Mouse (Mus musculus) limb, embryonic 14.5 days (tissue): ENCODE data around the gene Baz2a. TPM values are rescaled to one million over a fixed set of nuclear protein-coding genes. Genes with fewer than 3 reads are reported as not detected.
"Not testable (repeated sequence)": the region's sequence is repeated elsewhere in the genome, so short reads cannot be mapped to it uniquely, and the experiment has no call there.

Experiments used
- ATAC-seq: fragments of 200-750 bp; cut with Nextera tagmentation; 2 replicates; pipeline ENCODE4 v1.8.0; 2017; ENCODE audit warnings: low read depth, moderate number of reproducible peaks, moderate TSS enrichment; ENCODE audit not compliant: low FRiP score
- DNase-seq: peaks from one replicate; pipeline ENCODE4 v3.0.0-alpha.2; 2015; ENCODE audit warnings: low spot score
- H3K27ac ChIP-seq: fragments of 300-500 bp; sonication (generic); replicated peaks from 2 replicates; pipeline ENCODE4 v1.5.1; 2014; ENCODE audit warnings: low read depth, mild to moderate bottlenecking, low read length, moderate library complexity, mixed read lengths
- H3K27me3 ChIP-seq: fragments of 300-500 bp; sonication (generic); 2 replicates; pipeline ENCODE4 v1.6.1; 2014; ENCODE audit warnings: low read length, mixed read lengths; ENCODE audit not compliant: control insufficient read depth, insufficient read depth
- H3K36me3 ChIP-seq: fragments of 300-500 bp; sonication (generic); 2 replicates; pipeline ENCODE4 v1.6.1; 2014; ENCODE audit warnings: mild to moderate bottlenecking, low read length, moderate library complexity, mixed read lengths; ENCODE audit not compliant: control insufficient read depth, insufficient read depth
- H3K4me1 ChIP-seq: fragments of 300-500 bp; sonication (generic); 2 replicates; pipeline ENCODE4 v1.6.1; 2014; ENCODE audit warnings: antibody characterized with exemption, low read length, mixed read lengths; ENCODE audit not compliant: control insufficient read depth, insufficient read depth
- H3K4me2 ChIP-seq: fragments of 300-500 bp; sonication (generic); replicated peaks from 2 replicates; pipeline ENCODE4 v1.6.1; 2014; ENCODE audit warnings: low read depth, mild to moderate bottlenecking, low read length, moderate library complexity; ENCODE audit not compliant: severe bottlenecking
- H3K4me3 ChIP-seq: fragments of 300-500 bp; sonication (generic); replicated peaks from 2 replicates; pipeline ENCODE4 v1.5.1; 2014; ENCODE audit warnings: low read length
- H3K9ac ChIP-seq: fragments of 300-500 bp; sonication (generic); 2 replicates; pipeline ENCODE4 v1.6.1; 2014; ENCODE audit warnings: mild to moderate bottlenecking, low read depth, low read length, moderate library complexity; ENCODE audit not compliant: severe bottlenecking
- H3K9me3 ChIP-seq: fragments of 300-500 bp; sonication (generic); 2 replicates; pipeline ENCODE4 v1.6.1; 2016; ENCODE audit warnings: low read length; ENCODE audit not compliant: control insufficient read depth
- POLR2A ChIP-seq: fragments of 200-500 bp; IDR thresholded peaks from 2 replicates; pipeline ENCODE4 v1.8.0; 2012; ENCODE audit warnings: inconsistent platforms, mild to moderate bottlenecking, moderate library complexity, borderline replicate concordance; ENCODE audit not compliant: insufficient read depth, insufficient read length; ENCODE audit errors: extremely low read depth
- WGBS: fragments of 180-500 bp; shearing (Covaris S2); extraction: QIAGEN DNeasy Blood & Tissue Kit; methylation state at CpG from one replicate; pipeline ENCODE4 v1.1.7; 2014; 5-methylcytosine and 5-hydroxymethylcytosine counted together
- polyA plus RNA-seq, 2 experiments: library from polyadenylated mRNA; depleted of rRNA in 1 of 2; stranded (reverse) in 1 of 2; unstranded in 1 of 2; fragments of >200 nt; fragmentation: Nextera tagmentation in 1 of 2; extraction: Ambion mirVana in 1 of 2; gene quantifications; 2 replicates each; pipeline versions ENCODE4 v1.2.1 to v1.2.3; 2012 to 2014

The Baz2a gene
- polyA plus RNA-seq, 2 experiments: 17.5 to 28.3 TPM

- peaks cover 7% of the 10 kb centered on the region for H3K4me1 ChIP-seq
- peak; percentile 99 for ATAC-seq
- TF ChIP-seq POLR2A: peak; percentile 92; the same call in 1 of the 2 replicates
- H3K4me3 ChIP-seq: peak within 1 kb of the TSS; percentile 98
- peaks cover 39% of the 10 kb centered on the region for H3K36me3 ChIP-seq
- H3K9ac ChIP-seq: peak within 1 kb of the TSS; percentile 96
- peak; percentile 100 for DNase-seq
- no peaks in the 10 kb centered on the region for H3K27me3 ChIP-seq
- under 1% methylated on average over 30 of the region's 34 CpGs for WGBS
- peak within 1 kb of the TSS; percentile 94 for H3K4me2 ChIP-seq
- H3K9me3 ChIP-seq: no peaks in the 10 kb centered on the region
- H3K27ac ChIP-seq: peak within 1 kb of the TSS; percentile 82
Measured at GRCm38 (mm10) chr10:128082880-128083421, 8.4 kb upstream of the Baz2a start, which contains the start of gene Atp5b. TSS of gene Atp5b (plus strand) at chr10:128083273.

- Histone ChIP-seq H3K4me3 (peak overlapping the region; percentile 98), H3K9me3 (no peaks in the 10 kb centered on the region), H3K4me2 (peak overlapping the region; percentile 94), H3K27me3 (no peaks in the 10 kb centered on the region), H3K27ac (peak overlapping the region; percentile 82), H3K4me1 (peaks cover 7% of the 10 kb centered on the region), H3K9ac (peak overlapping the region; percentile 96), H3K36me3 (peaks cover 46% of the 10 kb centered on the region)
- WGBS: under 1% methylated on average over 22 of the region's 22 CpGs
- ATAC-seq (no peak), DNase-seq (no peak)
- no peak for TF ChIP-seq POLR2A
Measured at GRCm38 (mm10) chr10:128083688-128084087, 7.7 kb upstream of the Baz2a start.

DNA sequence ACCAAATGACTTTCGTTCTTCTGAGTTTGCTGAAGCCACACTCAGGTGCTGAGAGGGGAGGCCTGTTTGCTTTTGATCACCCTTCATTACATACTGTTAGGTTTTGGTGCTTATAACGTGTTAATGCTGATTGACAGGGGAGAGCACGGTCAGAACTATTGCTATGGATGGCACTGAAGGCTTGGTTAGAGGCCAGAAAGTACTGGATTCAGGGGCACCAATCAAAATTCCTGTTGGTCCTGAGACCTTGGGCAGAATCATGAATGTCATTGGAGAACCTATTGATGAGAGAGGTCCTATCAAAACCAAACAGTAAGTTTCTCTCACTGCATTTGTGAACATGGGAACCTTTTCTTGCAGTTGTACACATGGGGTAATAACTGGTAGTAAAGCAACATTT lies 7.2 kb upstream of the Baz2a start:
- H3K4me1 ChIP-seq: peaks cover 7% of the 10 kb centered on the region
- H3K27me3 ChIP-seq: no peaks in the 10 kb centered on the region
- peaks cover 51% of the 10 kb centered on the region for H3K36me3 ChIP-seq
- ATAC-seq (no peak), DNase-seq (no peak)
- H3K27ac ChIP-seq: no peak overlapping the region
- no peak for TF ChIP-seq POLR2A
- H3K9ac ChIP-seq: peak overlapping the region; percentile 96
- peak overlapping the region; percentile 94 for H3K4me2 ChIP-seq
- 4% methylated on average over 3 of the region's 3 CpGs for WGBS
- peak overlapping the region; percentile 98 for H3K4me3 ChIP-seq
- no peaks in the 10 kb centered on the region for H3K9me3 ChIP-seq

- Histone ChIP-seq H3K36me3 (peaks cover 68% of the 10 kb centered on the region), H3K27ac (no peak overlapping the region), H3K9ac (no peak overlapping the region), H3K9me3 (no peaks in the 10 kb centered on the region), H3K4me2 (no peak overlapping the region), H3K4me3 (no peak overlapping the region; the same call in 1 of the 2 replicates), H3K27me3 (no peaks in the 10 kb centered on the region), H3K4me1 (peaks cover 11% of the 10 kb centered on the region)
- ATAC-seq (no peak), DNase-seq (peak; percentile 26)
- no peak for TF ChIP-seq POLR2A
- WGBS: 79% methylated on average over 6 of the region's 6 CpGs
Measured at GRCm38 (mm10) chr10:128086391-128086790, 5.0 kb upstream of the Baz2a start.

- H3K9me3 ChIP-seq, H3K4me3 ChIP-seq, ATAC-seq, H3K27me3 ChIP-seq, DNase-seq, H3K4me2 ChIP-seq, H3K27ac ChIP-seq, H3K9ac ChIP-seq: not testable (repeated sequence)
- Histone ChIP-seq H3K4me1 (peaks cover 15% of the 10 kb centered on the region), H3K36me3 (peaks cover 68% of the 10 kb centered on the region)
- 84% methylated on average over 2 of the region's 2 CpGs for WGBS
Measured at GRCm38 (mm10) chr10:128087216-128087615, 4.2 kb upstream of the Baz2a start.
